Mouse (Mus musculus) adrenal gland, postnatal 36 days (tissue): ENCODE data around the gene Rbfox1. TPM values are rescaled to one million over a fixed set of nuclear protein-coding genes. Genes with fewer than 3 reads are reported as not detected.

ENCODE experiments used
- DNase-seq, 2 experiments: peaks; one replicate each; pipeline ENCODE4 v3.0.0; 2021; ENCODE audit warnings: mixed read lengths in 1 of 2
- total RNA-seq, 2 experiments: library from RNA; stranded (reverse); gene quantifications; 2 replicates each; pipeline ENCODE4 v1.2.3; 2021

Rbfox1 gene
- total RNA-seq, 2 experiments from 2014 or later, result 1.0 to 1.1 TPM

- no peak for DNase-seq
Observed at GRCm38 (mm10) chr16:7038639-7039260, 1153.6 kb downstream of the Rbfox1 start.

GRCm38 (mm10) chr16:7039404-7040367 is 1154.5 kb downstream of the Rbfox1 start:
- DNase-seq, result no peak

GRCm38 (mm10) chr16:7040691-7041090 is 1155.5 kb downstream of the Rbfox1 start:
- no peak for DNase-seq

- no peak for DNase-seq
Observed at GRCm38 (mm10) chr16:7047421-7047820, 1162.3 kb downstream of the Rbfox1 start.

- DNase-seq, result peak in 1 of 2 experiments; percentile 49
Observed at GRCm38 (mm10) chr16:7049162-7049971, 1164.2 kb downstream of the Rbfox1 start.

GRCm38 (mm10) chr16:7050945-7051344 is 1165.8 kb downstream of the Rbfox1 start:
- no peak for DNase-seq

GRCm38 (mm10) chr16:7051991-7052390 is 1166.8 kb downstream of the Rbfox1 start:
- DNase-seq, result no peak

GRCm38 (mm10) chr16:7052408-7052807 is 1167.3 kb downstream of the Rbfox1 start:
- DNase-seq, result no peak

GRCm38 (mm10) chr16:7057789-7058188 is 1172.6 kb downstream of the Rbfox1 start:
- no peak for DNase-seq

GRCm38 (mm10) chr16:7058556-7058955 is 1173.4 kb downstream of the Rbfox1 start:
- DNase-seq, result no peak

- DNase-seq, result no peak
Observed at GRCm38 (mm10) chr16:7059596-7059995, 1174.4 kb downstream of the Rbfox1 start.

GRCm38 (mm10) chr16:7060864-7061263 is 1175.7 kb downstream of the Rbfox1 start:
- no peak for DNase-seq

GRCm38 (mm10) chr16:7062512-7062911 is 1177.4 kb downstream of the Rbfox1 start:
- DNase-seq, result no peak

GRCm38 (mm10) chr16:7067109-7067508 is 1182.0 kb downstream of the Rbfox1 start:
- DNase-seq, result no peak

GRCm38 (mm10) chr16:7069599-7069998 is 1184.4 kb downstream of the Rbfox1 start:
- DNase-seq, result no peak

- no peak for DNase-seq
Observed at GRCm38 (mm10) chr16:7074786-7075185, 1189.6 kb downstream of the Rbfox1 start.

- DNase-seq, result no peak
Observed at GRCm38 (mm10) chr16:7075749-7076148, 1190.6 kb downstream of the Rbfox1 start.

- DNase-seq, result no peak
Observed at GRCm38 (mm10) chr16:7076305-7076704, 1191.2 kb downstream of the Rbfox1 start.

- DNase-seq, result no peak
Observed at GRCm38 (mm10) chr16:7076707-7077106, 1191.6 kb downstream of the Rbfox1 start.

- no peak for DNase-seq
Observed at GRCm38 (mm10) chr16:7081074-7081568, 1196.0 kb downstream of the Rbfox1 start.

GRCm38 (mm10) chr16:7081684-7082255 is 1196.6 kb downstream of the Rbfox1 start:
- DNase-seq, result no peak

GRCm38 (mm10) chr16:7083937-7084336 is 1198.8 kb downstream of the Rbfox1 start:
- DNase-seq, result no peak
